Mouse (Mus musculus) liver, embryonic 11.5 days (tissue): ENCODE measurements around the gene Qser1. TPM values are rescaled to one million over a fixed set of nuclear protein-coding genes. Genes with fewer than 3 reads are reported as not detected.

Source experiments
- ATAC-seq: fragments of 200-750 bp; cut with Nextera tagmentation; replicated peaks from 2 replicates; pipeline ENCODE4 v1.8.0; 2017; ENCODE audit warnings: moderate number of reproducible peaks, mild to moderate bottlenecking, moderate TSS enrichment, moderate library complexity; ENCODE audit not compliant: low FRiP score
- DNase-seq: peaks from one replicate; pipeline ENCODE4 v3.0.0-alpha.2; 2017; ENCODE audit warnings: low spot score
- H3K27ac ChIP-seq: fragments of 300-500 bp; sonication (generic); 2 replicates; pipeline ENCODE4 v1.5.1; 2014; ENCODE audit warnings: mild to moderate bottlenecking, low read depth, low read length, control low read depth
- H3K27me3 ChIP-seq: fragments of 300-500 bp; sonication (generic); replicated peaks from 2 replicates; pipeline ENCODE4 v1.6.1; 2014; ENCODE audit warnings: low read length, mixed read lengths; ENCODE audit not compliant: control insufficient read depth, insufficient read depth
- H3K36me3 ChIP-seq: fragments of 300-500 bp; sonication (generic); 2 replicates; pipeline ENCODE4 v1.6.1; 2014; ENCODE audit warnings: mild to moderate bottlenecking, low read length, moderate library complexity, mixed read lengths; ENCODE audit not compliant: control insufficient read depth, insufficient read depth
- H3K4me1 ChIP-seq: fragments of 300-500 bp; sonication (generic); replicated peaks from 2 replicates; pipeline ENCODE4 v1.6.1; 2014; ENCODE audit warnings: low read length, mixed read lengths; ENCODE audit not compliant: control insufficient read depth, insufficient read depth
- H3K4me2 ChIP-seq: fragments of 300-500 bp; sonication (generic); 2 replicates; pipeline ENCODE4 v1.6.1; 2014; ENCODE audit warnings: mild to moderate bottlenecking, control low read depth, moderate library complexity
- H3K4me3 ChIP-seq: fragments of 300-500 bp; sonication (generic); 2 replicates; pipeline ENCODE4 v1.5.1; 2014; ENCODE audit warnings: low read depth, low read length, control low read depth
- H3K9ac ChIP-seq: fragments of 300-500 bp; sonication (generic); 2 replicates; pipeline ENCODE4 v1.6.1; 2014; ENCODE audit warnings: low read depth, low read length, control low read depth
- H3K9me3 ChIP-seq: fragments of 300-500 bp; sonication (generic); 2 replicates; pipeline ENCODE4 v1.6.1; 2016; ENCODE audit warnings: low read length, inconsistent platforms, mixed read lengths; ENCODE audit not compliant: control insufficient read depth
- WGBS: fragments of 180-500 bp; shearing (Covaris S2); extraction: QIAGEN DNeasy Blood & Tissue Kit; methylation state at CpG from one replicate; pipeline ENCODE4 v1.1.7; 2014; 5-methylcytosine and 5-hydroxymethylcytosine counted together
- polyA plus RNA-seq: library from polyadenylated mRNA; unstranded; fragments of >200 nt; fragmentation: Nextera tagmentation; extraction: Ambion mirVana; gene quantifications from 2 replicates; pipeline ENCODE4 v1.2.1, GENCODE M21; 2014

Qser1 gene
- polyA plus RNA-seq, 1 experiment from 2014 or later = 9.0 TPM

DNA sequence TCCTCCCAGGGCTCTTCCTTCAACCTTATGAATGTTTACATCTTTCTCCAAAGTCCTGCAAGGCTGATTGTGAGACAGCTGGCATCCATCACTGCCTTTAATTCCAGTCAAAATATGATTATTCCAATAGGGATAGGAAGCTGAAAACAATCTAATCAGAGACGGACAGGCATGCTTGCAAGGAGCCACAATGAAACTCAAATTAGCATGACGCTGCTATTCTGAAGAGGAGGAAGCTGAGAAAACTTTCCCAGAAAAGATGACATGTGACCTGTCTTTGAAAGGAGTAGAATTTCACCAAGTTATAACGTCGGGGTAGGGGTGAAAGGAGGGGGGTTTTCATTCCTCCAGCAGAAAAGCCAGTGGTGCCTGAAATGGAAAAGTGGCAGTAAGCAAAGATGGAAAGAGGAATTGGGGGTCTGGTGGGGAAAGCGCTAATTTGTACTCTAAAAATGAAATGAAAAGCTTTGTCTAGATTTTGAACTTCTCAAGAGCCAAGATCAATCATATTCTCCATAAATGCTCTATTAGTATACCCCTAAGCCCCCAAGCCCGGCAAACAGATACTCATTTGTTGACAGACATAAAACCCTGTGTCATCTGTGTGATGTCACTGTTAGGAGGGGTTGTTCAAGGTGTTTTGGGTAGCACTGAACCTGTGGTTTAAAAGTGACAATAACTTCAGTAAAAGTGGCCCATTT is 105.7 kb downstream of the Qser1 start:
- Histone ChIP-seq H3K4me3 (peak overlapping the region; percentile 82), H3K27ac (no peak overlapping the region), H3K36me3 (no peaks in the 10 kb centered on the region)

GRCm38 (mm10) chr2:104709786-104710337 is 106.7 kb downstream of the Qser1 start:
- ATAC-seq (no peak), DNase-seq (no peak)
- Histone ChIP-seq H3K36me3 (no peaks in the 10 kb centered on the region), H3K9ac (no peak overlapping the region), H3K4me1 (no peaks in the 10 kb centered on the region), H3K9me3 (no peaks in the 10 kb centered on the region), H3K4me2 (no peak overlapping the region), H3K27me3 (peaks cover 8% of the 10 kb centered on the region; the same call in 1 of the 2 replicates), H3K27ac (no peak overlapping the region), H3K4me3 (no peak overlapping the region)
- WGBS = 65% methylated on average over 6 of the region's 6 CpGs

More for the DNA sequence above, 105.7 kb downstream of the Qser1 start:
- H3K9ac ChIP-seq = no peak overlapping the region
- H3K9me3 ChIP-seq = no peaks in the 10 kb centered on the region
- no peak for DNase-seq
- ATAC-seq = no peak
- H3K27me3 ChIP-seq = peaks cover 8% of the 10 kb centered on the region; the same call in 1 of the 2 replicates
- 28% methylated on average over 6 of the region's 6 CpGs for WGBS
- peak overlapping the region; percentile 81 for H3K4me2 ChIP-seq
- no peaks in the 10 kb centered on the region for H3K4me1 ChIP-seq

Other genes starting within 250 kb of the Qser1 start
- 57.7 and 65.1 TPM in 2 replicates for gene Cstf3, start 226.2 kb downstream of the Qser1 start, polyA plus RNA-seq
- gene Tcp11l1, start 104.6 kb downstream of the Qser1 start, polyA plus RNA-seq = 20.3 and 22.9 TPM in 2 replicates
- gene Pin1rt1, start 100.4 kb downstream of the Qser1 start, polyA plus RNA-seq = not detected in 2 replicates
- 10.3 and 12.3 TPM in 2 replicates for gene Depdc7, start 73.9 kb downstream of the Qser1 start, polyA plus RNA-seq
- 0.33 and 0.52 TPM in 2 replicates for gene Prrg4, start 33.1 kb upstream of the Qser1 start, polyA plus RNA-seq
- 4.3 and 6.3 TPM in 2 replicates for gene Ccdc73, start 51.0 kb upstream of the Qser1 start, polyA plus RNA-seq
- gene Eif3m, start 200.3 kb upstream of the Qser1 start, polyA plus RNA-seq = 330 and 348 TPM in 2 replicates